Mouse (Mus musculus): ENCODE data around the gene Sdcbp2.

Sdcbp2 gene

DNA sequence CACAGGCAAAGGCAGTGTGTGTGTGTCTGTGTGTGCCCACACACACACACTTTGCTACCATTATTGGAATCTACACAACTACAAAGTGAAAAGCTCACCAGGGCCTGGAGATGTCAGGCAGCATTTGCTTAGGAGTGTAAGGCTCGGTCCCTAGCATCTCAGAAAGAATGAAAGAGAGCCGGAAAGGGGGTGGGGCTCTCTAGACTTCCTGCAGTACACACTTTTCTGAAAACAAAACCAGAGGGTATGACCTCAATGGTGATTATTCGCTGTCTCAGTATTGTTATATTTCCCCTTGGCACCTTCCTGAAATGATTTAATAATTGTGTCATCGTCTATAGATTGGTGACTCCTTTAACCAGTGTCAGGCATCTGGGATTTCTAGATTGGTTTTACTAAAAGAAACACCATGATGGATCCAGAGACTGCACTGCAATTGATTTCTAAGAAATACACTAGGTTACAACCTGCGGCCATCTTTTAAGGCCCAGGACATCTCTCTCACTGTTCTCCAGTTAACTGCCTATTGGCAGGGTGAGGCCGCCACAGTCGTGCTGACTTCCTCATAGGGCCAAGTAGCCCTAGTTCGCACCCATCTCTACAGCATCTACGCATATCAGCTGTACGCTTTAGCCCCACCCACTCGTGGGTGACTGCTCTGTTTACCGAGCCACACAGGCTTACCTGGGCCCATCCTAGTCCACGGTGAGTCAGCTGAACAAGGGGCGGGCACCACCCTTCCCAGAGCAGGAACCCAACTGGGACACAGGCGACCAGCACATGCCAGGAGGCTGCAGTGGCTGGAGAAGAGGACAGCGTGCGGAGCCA is at the start of gene Sdcbp2:
Sdcbp2 (plus strand) TSS at position 750 of the 828 bp plus-strand sequence.
- DNase-seq (ENCODE audit: low spot score), result no peak

DNA sequence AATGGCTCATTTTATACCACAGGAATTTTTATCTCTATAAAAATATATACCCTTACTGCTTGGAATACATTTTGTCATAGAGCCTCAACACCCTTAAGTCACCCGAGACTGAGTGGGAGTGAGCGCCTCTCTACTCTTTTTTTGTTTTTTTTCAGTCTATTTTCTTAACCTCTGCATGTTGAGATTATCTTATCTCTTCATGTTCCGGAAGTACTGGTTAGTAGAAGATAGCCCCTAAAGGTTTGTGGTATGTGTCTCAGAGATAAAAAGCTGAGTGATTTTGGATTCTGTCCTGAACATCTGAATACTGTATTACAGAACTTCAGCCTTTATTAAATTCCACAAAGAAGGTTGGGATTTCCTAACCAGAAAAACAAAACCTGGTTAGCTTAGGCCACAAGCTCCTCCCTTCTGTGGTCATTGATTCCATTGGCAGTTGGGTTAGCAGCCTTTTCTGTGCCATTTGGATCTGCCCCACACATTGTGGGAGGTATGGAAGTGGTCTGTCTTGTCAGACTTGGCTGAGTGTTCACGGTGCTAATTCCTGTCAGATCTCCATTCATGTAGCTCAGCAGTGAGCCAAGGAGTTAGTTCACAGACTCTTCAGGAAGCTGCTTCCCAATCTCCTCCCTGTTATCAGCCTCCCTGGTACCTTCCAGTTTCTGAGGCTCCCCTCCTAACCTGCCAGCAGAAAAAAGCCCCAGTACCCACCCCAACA is 47.9 kb upstream of the Sdcbp2 start:
- DNase-seq (ENCODE audit: low spot score), result no peak

DNA sequence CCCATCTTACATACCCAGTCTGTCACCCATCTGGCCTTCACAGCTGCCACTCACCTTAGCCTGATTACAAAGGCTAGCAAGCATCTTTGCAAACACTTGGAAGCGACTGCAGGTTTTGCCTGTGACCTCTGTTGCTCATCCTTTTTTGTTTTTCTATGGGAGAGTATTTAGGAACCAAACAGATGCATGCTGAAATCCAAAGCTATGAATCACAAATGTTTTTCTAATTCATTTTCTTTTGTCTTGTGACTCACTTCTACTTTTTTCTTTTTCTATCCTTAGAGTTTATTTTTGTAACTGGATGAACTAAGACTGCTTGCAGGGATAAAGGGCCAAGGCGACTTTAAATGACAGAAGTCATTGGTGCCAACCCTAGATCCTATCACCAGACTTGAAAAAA is 46.9 kb upstream of the Sdcbp2 start:
- no peak for DNase-seq (ENCODE audit: low spot score)

DNA sequence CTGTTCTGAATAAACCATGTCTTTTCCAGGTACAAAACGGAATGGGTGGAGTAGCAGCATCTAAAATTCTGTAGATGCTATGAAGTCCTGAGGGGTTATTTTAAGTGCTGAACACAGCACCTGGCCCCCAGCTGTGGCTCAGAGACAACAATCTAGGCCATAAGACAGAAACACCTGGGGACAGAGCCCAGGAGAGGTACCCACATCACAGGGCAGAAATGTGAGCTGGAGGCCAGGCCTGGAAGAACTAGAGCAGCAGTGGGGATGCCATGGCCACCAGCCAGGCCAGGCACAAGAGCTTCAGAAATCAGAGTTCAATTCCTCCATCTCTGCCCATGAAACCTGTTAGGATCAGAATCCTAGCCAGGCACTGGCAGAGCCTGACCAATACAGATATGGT is 44.4 kb upstream of the Sdcbp2 start:
- no peak for DNase-seq (ENCODE audit: low spot score)

DNA sequence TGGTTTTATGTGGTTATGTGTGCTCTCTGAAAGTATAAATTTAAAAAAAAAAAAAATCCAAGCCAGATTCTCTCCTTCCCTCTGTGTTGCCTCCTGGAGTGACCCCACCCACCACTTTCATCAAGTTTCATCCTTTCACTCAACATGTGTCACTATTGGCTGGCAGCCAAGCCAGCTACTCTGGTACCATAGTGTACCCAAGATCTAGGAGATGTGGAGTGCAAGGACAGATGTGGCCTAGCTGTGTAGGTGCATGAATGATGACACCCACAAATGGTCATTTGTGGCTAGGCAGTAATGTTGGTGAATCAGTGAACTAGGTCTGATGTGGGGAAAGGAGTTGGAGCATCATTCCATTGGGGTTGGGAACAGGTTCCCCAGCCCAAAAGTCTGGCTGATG is 43.3 kb upstream of the Sdcbp2 start:
- DNase-seq (ENCODE audit: low spot score), result no peak

DNA sequence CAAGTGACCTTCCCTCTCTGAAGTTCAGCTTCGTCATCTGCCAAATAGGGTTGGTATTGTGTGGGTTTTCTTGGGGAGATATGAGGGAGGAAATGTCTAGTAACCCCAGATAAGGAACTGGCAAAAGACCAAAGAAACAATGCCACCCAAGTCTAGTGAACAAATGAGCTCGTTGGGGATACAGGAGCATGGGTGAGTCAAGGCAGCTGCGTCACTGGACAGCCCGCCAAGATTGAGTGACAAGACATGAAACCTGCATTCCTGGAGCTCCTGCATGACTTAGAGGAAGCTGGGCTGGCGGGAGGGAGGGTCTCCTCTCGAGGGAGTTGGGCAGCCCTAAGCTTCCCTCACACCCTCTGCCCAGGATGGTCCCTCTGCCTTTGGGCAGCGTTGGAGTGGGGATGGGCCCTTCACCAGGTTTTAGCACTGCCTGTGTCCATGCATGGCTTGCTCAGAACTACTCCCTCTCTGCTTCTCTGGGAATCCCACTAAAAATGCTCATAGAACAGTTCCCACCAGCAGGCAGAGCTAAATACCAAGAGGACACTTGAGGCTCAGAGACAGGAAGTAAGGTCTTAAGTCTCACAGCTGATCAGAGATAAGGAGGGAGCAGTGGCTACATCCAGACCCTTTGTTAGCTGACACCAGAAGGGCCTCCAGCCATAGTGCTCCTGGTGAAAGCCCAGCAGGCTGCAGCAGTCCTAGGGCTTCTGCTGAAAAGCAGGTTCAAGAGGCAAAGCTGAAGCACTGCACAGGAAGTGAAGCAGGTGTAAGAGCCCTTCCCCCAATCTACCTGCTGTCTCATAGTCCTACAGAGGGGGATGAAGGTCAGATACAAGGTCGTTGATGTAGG is 41.8 kb upstream of the Sdcbp2 start:
- DNase-seq (ENCODE audit: low spot score), result no peak

DNA sequence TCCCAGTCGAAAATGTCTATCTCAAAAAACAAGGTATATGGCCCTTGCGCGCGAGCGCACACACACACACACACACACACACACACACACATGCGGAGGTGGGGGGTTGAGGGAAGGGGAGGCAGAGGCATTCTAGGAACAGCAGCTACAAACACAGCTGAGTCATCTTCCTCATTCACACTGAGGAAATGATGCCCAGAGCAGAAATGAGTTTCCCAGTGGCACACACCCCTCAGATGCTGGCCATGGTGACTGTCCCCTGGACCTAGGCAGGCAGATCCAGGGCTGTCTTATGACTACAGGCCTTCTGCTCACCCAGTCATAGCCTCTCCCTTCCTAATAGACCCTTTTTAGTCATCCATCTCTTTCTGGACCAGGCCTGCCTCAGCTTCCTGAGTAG is 38.8 kb upstream of the Sdcbp2 start:
- no peak for DNase-seq (ENCODE audit: low spot score)

DNA sequence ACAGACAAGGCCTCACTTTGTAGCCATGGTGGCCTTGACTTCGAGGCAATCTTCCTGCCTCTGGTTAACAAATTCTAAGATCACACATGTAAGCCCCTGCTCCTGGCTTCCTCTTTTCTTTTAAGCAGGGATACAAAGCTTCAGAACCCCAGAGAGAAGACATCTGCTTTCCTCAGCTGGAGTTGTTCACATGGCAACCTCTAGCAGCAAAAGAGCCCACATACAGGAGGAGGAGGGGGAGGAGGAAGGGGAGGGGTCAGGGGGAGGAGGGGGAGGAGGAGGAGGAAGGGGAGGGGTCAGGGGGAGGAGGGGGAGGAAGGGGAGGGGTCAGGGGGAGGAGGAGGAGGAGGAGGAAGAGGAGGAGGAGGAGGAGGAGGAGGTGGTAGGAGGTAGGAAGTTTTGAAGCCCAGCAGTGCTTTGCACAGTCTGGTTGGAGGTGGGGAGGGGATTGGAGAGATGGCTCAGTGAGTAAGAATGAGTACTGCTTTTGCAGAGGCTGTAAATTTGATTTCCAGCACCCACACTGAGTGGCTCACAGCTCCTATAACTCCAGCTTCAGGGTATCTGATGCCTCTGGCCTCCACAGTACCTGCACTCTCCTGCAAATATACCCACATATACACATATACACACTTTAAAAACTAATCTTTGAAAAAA is 36.3 kb upstream of the Sdcbp2 start:
- DNase-seq (ENCODE audit: low spot score), result peak; percentile 28

DNA sequence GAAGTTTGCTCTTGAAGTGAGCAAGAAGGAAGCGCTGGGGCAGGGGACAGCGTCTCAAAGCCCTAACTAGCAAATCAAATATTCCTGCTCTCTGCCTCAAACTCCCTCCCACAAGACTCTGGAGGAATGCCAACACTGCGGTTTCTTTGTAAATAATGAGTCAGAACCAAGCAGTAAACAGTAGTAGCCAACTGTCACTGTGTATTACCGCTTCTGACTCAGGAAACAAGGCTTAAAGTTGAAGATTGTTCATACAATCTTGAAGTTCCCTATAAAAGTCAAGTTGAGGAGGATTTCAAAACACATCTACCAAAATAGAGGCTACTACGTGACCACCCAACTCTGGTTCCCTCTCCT is 35.8 kb upstream of the Sdcbp2 start:
- DNase-seq (ENCODE audit: low spot score), result no peak

DNA sequence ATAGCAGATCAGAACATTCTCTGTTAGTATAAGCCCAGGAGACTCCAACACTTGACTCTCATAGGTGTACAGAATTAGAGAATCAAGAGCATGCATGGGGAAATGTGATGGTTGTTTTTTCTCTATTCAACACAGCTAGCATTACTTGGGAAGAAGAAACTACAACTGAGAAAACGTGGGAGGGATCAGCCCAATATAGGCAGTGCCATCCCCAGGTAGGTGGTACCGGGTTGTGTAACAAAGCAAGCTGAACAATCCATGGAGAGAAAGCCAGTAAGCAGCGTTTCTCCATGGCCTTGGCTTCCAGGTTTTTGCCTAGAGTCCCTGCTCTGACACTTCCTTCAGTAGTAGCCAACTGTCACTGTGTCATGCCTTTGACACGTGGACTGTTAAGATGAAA is 33.8 kb upstream of the Sdcbp2 start:
- no peak for DNase-seq (ENCODE audit: low spot score)

DNA sequence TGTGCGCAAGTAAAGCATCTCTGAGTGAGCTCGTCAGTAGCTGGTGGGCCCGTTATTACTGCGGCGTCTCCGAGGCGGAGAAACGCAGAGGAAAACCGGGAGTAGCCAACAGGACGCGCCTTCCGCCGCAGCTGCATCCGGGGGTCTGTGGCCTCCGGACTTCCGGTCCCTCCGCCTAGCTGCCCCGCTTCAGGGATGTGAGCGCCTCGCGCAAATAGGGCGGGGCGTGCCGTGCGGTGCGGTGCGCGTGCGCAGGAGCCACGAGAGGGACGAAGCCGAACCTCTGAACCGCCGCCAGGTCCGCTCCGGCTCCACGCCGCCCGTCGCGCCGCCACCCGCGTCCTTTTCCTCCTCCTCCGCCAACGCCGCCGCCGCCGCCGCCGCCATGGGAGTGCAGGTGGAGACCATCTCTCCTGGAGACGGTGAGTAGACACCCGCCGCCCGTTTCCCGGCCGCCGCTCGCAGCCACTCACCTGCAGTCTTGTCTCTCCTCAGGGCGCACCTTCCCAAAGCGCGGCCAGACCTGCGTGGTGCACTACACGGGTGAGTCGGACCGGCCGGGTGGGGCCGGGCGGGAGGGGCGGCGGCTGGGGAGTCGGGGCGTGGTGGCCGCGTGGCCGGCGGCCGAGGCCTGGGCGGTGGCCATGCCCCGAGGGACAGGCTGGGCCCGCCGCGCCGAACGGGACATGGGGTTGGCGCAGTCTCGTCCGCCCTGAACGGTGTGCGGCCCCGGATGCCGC is 29.9 kb upstream of the Sdcbp2 start, which contains the start of gene Fkbp1a:
Fkbp1a (plus strand) TSS at position 161 of the 740 bp plus-strand sequence.
- peak; percentile 96 for DNase-seq (ENCODE audit: low spot score)

DNA sequence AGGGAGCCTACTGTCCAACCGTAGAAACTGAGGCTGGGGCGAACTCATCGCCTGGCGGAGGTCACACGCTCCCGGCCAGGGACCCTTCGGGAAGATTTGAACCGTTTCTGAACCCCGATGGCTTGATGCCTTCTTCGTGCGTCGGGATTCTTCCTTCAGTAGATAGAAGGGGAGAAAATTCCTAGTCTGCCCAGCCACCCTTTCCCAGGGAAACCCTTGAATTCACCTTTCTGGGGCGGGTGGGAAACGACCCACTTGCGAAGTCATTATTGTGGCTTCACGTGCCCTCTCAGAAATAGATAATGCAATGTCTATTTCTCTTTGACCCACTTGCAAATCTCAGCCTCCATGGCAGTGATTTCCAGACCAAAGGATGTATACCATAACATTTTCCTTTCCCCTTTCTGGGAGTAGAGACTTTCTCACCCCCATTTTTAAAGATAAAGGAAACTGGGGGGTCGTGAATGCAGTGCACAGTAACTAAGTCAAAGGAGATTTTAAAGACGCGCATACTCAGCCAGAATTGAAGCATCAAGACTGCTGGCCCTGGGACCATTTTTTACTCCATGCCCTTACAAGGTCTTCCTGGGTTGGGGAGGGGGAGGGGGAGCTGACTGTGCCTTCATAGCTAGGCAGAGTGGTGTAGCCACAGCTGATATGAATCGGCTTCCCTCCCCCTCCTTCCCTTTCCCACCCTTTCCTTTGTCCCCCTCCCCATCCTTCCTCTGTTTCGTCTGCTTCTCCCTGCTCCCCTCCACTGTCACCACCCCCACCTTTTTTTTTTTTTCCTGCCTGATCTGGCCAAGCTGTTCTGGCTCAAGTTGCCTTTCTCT is 29.1 kb upstream of the Sdcbp2 start:
- peak; percentile 61 for DNase-seq (ENCODE audit: low spot score)

DNA sequence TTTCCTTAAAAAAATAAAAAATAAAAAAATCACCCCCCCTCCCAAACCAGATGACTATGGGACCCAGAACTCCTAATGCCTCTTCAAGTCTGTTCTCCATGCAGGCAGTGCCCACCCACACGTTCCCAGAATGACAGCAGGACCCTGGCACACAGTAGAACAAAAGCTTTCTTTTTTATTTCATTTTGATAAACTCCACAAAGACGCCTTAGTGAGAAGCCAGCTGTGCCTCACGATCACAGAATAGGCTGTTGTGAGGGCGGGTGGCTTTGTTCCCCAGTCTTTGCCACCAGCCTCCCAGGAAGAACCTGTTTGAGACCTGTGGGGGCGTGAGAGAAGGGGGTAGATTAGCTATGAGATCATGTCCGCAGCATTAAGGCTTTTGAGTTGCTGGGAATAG is 27.7 kb upstream of the Sdcbp2 start:
- DNase-seq (ENCODE audit: low spot score), result no peak

DNA sequence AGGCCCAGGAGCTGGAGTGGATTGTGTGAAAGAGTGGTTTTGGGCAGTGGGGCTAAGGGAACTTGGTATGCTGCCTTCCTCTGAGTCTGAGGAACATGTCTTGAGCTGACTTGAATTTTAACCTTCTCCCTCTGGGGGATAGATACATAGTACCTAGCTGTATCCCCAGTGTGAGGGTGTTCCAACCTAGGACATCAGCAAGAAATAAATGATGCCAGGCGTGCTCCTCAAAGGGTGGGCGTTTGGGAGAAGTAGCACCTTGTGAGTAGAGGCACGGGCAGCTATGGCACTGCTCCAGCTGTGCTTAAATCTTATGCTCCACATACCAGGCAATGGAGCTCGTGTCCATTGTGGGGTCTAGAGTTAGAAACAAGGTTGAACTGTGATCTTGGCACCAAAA is 25.9 kb upstream of the Sdcbp2 start:
- DNase-seq (ENCODE audit: low spot score), result no peak

DNA sequence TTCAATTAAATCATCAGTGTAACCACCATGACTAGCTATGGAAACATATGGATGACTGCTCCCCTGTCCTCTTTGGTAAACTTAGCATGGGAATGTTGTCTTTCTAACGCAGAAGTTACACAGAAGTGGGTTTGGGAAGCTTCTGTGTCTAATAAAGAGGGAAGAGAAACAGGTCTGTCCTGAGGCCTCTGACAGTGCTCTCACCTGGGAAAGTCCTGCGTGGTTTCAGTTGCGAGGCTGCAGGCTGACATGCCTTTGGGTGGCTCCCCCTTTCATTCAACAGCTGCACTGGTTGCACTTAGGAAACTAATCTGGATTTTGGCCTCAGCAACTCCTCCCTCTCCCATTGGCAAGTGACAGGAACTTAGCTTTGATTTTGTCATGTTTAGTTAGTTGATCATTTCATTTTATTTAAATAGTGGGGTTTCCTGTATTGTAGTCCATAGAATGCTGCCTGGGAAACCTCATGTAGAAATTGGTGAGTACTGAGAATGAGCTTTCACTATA is 22.8 kb upstream of the Sdcbp2 start:
- DNase-seq (ENCODE audit: low spot score), result no peak

DNA sequence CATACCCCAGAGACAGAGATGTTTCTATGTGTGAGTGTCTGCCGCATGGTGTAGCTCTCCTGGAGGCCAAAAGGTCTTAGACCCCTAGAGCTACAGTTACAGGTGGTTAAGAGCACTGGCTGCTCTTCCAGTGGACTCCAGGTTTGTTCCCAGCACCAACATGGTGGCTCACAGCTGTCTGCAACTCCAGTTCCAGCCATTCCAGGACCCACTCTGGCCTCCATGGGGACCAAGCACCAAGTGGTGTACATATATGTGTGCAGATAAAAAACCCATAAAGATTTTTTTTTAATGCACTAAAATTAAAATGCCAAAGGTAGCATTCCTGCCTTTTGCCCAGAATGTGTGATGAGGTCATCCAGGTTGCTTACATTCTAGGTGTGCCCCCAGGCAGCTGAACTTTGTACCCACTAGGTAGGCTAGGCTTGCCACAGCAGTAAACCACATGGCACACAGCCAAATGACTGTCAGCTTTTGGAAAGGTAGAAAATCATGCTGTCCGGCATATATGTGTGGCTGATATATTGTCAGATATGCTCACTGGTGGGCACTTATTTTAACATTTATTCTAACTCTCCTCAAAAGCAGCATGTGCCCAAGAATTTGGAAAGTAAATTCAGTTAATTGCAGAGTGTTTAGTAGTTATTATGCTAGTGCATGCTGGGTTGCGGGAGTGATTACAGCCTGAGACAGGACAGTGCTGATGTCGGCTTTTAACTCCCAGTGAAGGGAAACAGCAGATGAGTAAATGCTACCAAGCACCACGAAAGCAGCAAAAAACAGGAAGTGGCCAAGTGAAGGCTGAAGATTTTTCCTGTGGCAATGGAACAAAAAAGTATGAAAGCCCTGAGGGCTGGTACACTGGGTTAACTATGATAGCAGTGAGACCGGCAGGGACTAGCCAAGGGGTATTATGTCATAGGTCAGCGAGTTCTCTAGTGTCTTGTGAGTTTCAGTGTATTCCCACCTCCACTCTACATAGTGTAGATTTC is 9.2 kb upstream of the Sdcbp2 start:
- no peak for DNase-seq (ENCODE audit: low spot score)

DNA sequence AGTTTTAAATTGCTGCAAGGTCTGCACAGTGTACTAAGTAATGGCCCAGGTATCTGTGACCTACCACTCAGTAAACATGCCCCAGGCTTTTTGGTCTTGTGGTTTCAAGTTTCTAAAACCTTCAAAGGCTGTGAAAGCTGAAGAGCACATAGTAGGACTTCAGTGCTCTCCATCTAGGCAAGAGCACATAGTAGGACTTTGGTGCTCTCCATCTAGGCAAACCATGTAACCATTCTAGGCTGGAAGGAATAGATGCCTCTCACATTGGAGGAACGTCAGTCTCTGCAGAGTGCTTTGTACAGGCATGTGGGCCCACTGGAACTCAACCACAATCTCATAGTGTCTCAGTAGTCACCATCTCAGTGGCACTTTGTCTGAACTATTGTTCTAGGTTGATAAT is 8.4 kb upstream of the Sdcbp2 start:
- no peak for DNase-seq (ENCODE audit: low spot score)

DNA sequence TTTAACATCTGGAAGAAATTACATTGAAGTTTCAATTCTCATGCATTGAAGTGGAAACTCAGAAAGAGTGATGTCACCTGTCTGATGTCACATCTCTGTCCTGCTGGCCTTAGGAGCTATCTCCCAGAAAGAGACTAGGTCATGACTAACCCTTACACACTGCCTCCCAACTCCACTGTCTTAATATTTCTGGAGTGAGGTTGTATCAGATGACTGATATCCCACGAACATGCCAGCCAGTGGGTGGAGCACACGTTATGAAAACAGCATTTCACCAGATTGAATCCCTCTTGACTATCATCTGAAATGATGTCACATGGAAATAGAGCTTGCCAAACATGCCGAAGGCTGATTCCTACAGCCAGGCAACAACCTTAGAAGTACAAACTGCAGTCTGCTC is 7.4 kb upstream of the Sdcbp2 start:
- no peak for DNase-seq (ENCODE audit: low spot score)

DNA sequence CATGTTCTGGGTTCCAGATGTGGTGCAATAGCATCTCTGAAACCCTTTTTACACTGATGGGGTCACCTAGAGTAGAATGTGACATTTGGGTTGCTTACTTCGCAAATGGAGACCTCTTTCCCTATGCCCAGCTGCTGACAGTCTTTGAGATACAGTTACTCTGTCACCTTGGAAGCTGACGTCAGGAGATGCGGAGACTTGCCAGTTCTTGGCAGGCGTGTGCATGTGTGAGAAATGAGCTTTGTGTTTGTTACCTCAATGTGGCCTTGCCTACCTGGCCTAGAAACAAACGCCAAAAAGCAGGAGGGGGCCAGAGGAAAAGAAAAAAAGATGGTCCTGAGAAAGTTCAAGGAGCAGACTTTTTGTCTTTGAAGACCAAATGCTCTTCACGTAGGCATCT is 5.6 kb upstream of the Sdcbp2 start:
- DNase-seq (ENCODE audit: low spot score), result no peak

All from retina, embryonic 14.5 days (tissue).